Mouse (Mus musculus) heart, adult 8-10 months (tissue): ENCODE measurements around the gene Klrb1b. TPM values are rescaled to one million over a fixed set of nuclear protein-coding genes. Genes with fewer than 3 reads are reported as not detected.
A peak's percentile ranks its signal among the peaks of the same experiment; 100 is the strongest.
"Not testable (repeated sequence)": the region's sequence is repeated elsewhere in the genome, so short reads cannot be mapped to it uniquely, and the experiment has no call there.

Experiments
- DNase-seq: peaks from one replicate; pipeline ENCODE4 v3.0.0; 2022; ENCODE audit warnings: low spot score
- total RNA-seq, 4 experiments: library from RNA; stranded (reverse); gene quantifications; 2 replicates each; pipeline ENCODE4 v1.2.4; 2022

The Klrb1b gene
- total RNA-seq, 4 experiments from 2014 or later: not detected

GRCm38 (mm10) chr6:128840669-128841068, 14.5 kb upstream of the Klrb1b start:
- DNase-seq: not testable (repeated sequence)

GRCm38 (mm10) chr6:128839921-128840320, 13.8 kb upstream of the Klrb1b start:
- DNase-seq: no peak

DNA sequence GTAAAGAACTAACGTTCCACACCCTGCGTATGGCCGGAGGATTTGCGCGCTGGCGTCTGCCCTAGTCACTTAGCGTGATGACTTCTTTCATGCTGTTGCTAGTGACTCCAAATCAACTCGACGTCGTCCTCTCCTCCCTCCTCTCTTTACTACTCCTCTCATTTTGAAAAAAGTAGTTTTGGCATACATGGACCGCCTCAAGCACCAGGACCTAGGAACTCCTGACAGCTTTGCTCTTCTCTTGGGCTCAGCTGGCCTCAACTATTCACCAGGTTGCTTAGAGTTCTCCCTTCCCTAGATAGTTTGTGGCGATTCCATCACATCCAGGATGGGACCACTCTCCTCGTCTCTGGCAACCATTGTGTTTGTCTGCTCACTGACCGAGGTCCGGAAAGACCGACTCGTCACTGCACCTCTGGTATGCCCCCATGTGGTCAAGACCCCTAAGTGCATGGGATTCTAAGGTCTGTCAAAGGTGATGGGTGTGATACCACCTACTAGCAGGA, 13.2 kb upstream of the Klrb1b start:
- DNase-seq: peak; percentile 91

DNA sequence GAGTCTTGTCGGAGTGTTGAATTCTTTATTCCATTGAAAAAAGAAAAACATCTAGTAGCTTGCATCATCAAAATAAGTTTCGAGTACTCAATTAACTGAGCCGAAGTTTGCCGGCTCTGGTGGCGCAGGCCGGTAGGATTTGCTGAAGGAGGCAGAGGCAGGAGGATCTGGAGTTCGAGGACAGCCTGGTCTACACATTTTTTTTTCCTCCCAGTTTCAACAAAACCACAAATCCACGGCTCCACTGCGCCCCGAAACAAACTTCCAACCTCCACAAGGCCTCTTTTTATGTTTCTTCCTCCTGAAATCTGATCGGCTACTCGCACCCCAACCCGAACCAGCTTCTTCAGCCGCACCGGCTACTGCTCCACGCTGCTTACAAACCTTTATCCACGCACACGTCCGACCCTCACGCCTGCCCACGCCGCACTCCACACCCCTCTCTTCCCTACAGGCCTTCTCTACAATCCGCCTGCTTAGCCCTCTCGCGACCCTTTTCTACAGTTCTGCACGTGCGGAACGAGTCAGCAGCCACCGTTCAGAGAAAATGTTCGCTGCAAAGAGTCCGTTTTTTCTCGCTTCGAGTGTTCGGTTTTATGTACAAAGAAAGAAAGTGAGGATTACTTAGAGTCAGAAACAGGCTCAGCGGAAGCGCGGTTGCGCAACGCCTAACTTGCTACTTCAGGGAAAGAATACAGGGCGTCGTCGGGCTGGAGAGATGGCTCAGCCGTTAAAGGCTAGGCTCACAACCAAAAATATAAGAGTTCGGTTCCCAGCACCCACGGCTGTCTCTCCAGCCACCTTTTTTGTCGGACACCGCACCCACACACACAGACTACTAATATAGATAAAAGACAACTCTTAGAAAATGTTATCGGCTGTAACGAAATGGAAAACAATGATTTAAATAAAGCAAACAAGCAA, 12.5 kb upstream of the Klrb1b start:
- DNase-seq: peak; percentile 93

GRCm38 (mm10) chr6:128837454-128838341, 11.6 kb upstream of the Klrb1b start:
- DNase-seq: no peak

DNA sequence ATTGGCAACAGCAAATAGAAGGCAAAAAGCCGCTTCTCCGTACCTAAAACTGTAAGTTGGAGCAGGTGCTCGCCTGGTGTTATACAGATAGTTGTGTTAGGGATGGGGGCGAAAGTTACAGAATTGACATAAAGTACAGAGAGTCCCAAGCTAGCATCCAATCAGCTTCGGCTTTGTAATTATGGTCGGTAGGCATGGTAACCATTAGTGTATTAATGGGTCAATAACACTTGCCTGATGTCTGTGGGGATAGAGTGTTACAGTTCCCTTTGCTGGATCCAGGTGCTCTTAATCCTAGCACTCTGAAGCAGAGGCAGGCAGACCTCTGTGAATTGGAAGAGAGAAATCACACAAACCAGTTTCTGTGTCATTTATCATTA, 10.8 kb upstream of the Klrb1b start:
- no peak for DNase-seq

DNA sequence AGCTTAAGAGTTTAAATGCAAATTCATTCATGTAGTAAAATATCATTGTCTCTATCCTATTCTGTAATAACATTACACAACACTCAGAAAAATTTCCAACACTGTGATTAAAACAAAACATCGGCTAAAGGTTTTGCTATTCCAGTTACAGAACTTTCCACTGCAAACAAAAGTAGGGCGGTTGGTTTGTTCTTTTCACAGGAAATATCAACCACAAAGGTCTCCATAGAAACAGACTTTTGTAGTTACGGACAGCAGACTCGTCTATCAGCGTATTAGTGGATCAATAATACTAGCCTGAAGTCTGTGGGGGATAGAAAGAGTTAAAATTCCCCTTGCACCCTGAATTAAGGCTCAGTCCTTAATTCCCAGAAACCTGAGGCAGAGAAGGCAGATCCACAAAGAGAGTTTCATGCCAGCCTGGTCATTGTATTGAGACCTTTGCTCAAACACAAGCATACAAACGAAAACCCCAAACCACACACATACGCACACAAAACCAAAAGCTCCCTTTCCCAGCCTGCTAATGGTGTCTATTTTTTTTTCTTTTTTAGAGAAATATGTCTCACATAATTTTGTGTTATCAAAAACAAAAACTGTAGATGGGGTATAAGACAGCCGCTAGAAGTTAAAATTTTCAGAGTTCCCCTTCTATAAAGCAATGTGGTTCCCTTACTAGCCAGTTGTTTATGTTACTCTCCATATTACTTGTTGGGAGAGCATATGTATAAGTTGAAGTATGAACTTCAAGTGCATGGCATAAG, 10.2 kb upstream of the Klrb1b start:
- DNase-seq: no peak

GRCm38 (mm10) chr6:128835571-128835970, 9.4 kb upstream of the Klrb1b start:
- no peak for DNase-seq

- DNase-seq: no peak
Measured at GRCm38 (mm10) chr6:128833046-128833445, 6.9 kb upstream of the Klrb1b start.

- no peak for DNase-seq
Measured at GRCm38 (mm10) chr6:128829837-128830236, 3.7 kb upstream of the Klrb1b start.

DNA sequence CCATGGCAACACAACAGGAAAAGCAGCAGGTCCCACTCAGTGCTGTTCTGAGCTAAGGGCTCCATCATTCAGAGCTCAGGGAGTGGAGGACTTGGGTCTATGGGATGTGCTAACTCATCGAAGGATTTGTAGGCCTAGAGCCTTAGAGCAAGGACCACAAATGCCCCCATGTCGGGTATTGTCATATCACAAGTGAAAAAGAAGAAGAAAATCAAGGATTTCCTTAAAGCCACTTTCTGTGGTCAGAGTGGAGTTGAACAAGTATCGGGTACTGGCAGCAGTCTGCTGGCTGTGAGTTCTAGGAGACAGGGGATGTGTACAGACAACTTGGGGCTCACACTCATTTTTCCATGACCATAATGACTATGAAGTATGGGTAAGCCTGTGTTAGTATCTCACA, 650 bp upstream of the Klrb1b start:
- DNase-seq: no peak

DNA sequence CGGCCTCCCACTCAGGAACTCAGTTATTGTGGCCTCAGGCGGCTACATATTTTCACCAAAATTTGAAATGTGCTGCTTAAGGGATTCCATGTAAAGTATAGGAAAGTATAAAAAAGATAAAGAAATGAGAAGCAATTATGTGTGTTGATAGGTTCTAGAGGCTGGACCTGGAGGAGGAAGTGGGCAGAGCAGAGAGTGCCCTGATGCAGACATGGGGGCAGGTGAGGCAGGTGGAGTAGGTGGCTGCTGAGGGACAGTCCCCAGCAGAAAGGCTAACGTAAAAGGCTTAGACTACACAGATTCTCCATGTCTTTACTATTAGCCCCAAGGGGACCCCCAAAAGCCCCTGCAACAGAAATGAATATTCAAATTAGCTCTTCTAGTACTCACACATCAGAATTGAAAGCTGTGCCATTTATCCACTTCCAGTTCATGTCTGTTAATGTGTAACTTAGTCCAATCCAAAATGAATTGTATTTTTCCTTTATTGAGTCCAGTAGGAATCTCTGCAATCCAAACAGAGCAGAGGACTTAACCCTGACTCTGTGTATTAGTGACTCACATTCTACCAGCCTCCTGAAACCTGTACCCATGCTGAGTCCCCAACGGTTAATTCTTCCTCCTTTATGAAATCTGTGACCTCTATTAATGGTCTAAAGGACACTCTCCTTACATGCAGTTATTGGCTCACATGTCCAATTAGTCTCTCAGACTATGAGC, 7.9 kb downstream of the Klrb1b start:
- no peak for DNase-seq

DNA sequence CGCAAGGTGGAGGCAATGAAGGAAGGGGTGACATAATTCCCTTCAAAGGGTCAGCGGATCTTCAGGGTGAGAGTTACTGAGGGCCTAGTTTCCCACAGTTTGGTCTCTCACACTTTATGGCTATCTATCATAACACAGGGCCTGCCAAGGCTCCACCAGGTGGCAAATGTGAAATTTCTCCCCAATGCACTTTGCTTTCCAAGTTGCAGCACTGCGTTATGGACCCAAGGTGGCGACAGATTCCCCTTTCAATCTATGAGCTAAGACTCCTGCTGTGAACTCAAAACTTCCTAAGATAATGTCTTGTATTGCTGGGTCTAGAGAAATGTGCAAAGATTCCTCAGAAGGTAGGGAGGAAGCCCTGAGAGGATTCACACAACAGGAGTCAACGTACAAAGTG, 17.6 kb downstream of the Klrb1b start:
- DNase-seq: no peak

DNA sequence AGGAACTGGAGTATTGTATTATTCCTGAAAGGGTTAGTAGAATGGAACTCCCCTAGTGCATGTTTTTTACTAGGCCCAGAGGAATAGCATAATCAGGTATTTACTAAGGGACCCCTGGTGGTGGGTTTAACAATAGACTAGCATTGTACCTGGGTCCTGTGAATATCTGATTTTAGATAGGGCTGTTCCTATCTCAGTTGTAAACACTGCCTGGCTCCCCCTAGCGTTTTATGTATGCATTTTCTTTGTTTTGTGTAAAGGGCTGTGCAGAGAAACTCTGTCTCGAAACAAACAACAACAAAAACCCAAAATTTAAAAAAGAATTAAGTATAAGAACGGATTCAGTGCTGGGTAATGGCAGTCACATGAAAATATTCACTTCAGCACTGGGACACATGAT, 19.1 kb downstream of the Klrb1b start:
- DNase-seq: no peak

DNA sequence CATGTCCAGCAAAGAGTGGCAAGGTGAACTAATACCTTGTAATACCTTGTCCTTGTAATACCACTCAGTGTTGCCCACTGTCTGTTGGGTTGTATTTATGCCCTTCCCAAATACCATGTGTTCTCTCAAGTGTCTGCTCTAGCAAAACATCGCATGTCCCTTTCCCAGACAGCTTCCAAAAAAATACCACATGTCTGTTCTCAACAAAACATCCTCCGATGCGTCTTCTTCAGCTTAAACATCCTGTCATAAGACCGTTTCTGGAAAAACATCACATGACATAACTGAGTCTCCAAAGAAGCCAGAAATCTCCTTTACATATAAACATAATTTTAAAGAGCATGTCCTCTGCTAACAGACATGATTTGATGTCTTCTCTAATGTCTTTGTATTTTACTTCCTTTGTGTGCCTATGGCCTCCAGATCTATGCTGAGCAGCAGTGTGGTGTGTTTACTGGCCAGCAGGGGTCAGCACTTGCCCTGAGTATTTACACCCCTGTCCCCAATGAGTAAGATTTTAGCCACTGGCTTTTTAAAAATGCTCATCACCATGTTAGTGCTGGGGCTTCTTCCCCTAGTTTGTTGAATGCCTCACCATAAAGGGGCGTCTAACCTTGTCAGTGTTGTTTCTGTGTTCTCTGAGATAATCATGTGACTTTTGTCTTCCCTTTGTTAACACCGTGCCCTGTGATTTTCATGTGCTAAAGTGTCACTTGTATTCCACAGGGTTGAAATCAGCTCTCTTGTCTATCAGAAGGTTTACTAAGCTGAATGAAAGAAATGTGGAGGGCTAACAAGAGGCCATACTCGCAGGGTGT, 21.1 kb downstream of the Klrb1b start:
- peak; percentile 48 for DNase-seq

DNA sequence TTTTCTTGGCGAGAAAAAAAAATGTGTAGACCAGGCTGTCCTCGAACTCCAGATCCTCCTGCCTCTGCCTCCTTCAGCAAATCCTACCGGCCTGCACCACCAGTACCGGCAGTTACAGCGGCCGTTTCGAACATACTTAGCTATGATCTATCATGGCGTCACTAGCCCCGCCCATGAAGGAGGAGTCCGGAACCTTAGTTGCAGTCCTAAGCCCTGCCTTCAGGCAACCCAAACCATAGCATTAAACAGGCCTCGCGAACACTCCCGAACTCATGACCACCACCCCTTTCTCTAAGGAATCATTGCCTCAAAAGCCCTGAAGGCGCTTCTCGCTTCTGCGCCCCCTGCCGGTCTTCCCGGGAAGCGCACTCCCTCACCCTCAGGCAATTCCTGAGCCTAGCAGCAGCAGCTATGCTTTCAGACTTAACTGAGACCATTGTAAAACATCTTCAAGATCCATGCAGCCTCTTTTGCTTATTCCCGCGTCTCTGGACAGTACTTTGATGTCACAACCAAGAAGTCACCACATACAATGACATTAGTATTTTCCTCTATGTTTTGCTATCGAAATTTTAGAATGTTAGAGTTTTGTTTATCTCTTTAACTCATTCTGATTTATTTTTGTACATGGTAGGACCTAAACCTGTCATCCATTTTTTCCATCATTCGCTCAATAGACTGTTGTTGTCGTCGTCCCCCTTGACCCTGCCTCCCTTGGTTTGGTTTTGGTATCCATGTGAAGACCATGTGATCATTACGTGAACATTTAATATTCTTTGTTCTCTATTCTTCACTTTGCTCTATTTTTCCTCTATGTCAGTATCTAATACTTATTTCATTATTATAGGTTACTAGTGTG, 22.9 kb downstream of the Klrb1b start:
- peak; percentile 95 for DNase-seq

DNA sequence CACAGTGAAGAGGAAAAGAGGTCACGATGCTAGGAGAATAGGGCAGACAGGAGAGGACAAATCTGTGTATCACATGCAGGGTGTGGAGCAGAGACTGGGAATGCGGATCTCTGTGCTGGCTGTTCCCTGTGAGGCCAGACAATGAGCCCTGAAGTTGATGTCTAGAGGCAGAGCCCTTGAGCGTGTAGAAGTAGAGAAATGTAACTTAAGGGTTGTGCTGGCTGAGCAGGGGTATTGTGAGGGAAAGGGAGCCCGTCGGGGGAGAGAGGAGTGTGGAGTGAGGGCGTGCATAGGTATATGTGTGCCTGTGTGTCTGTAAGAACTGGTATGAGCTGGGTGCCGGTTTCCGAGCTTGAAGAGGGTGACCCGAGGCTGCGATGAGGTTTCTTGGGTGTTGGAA, 23.6 kb downstream of the Klrb1b start:
- no peak for DNase-seq

- not testable (repeated sequence) for DNase-seq
Measured at GRCm38 (mm10) chr6:128800696-128801095, 25.4 kb downstream of the Klrb1b start.

DNA sequence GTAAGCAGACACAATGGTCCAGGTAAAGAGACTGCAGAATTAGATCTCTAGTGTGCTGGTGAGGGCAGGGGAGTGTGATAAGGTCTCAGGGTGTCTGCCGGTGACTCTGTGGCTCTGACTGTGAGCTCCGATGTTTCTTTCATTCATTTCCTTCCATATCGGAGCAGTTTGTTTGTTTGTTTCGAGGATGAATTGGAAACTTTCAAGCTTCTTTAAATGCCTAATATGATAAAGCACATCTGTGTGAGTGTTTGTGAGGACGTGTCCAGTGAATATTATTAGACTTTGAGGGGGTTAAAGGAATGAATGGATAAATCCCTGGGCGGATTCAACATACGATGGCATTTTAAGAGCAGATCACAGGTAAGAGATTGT, 26.2 kb downstream of the Klrb1b start:
- DNase-seq: no peak
